28 mouse cellular contexts compared by ENCODE assay signal in the genomic region with DNA sequence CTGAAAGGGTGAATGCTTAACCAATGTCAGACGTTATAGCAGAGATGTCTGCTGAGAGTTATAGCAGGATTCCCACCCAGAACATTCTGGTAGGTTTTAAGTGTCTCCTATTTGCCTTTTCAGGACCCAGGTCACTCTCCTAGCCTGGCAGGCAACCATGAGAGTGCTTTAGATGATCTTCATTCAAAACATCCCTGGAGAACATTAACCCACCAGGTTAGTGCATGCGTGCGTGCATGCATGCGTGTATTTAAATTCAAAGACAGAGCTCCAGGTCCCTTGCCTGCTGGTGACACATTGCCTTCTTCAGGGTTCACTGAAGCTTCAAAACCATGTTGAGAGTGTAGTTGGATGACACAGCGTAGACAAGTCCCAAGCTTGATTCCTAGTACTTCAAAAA. TPM values are rescaled to one million over a fixed set of nuclear protein-coding genes. Genes with fewer than 3 reads are reported as not detected.
DNase-seq lines count a peak whose midpoint lies in the region; ATAC-seq and TF ChIP-seq lines count a peak whose summit lies in the region.
"Had no signal": no experiment of that assay in that cellular context is flagged by ENCODE, and none has a peak within 500 bp of the region (broad histone marks: within the 10 kb centered on the region; RNA-seq: fewer than 3 reads in every experiment).

No protein-coding gene starts in this region.

- no peak overlapping the region for H3K4me2 ChIP-seq in kidney, embryonic 15.5 days
- H3K4me2 ChIP-seq in CH12.LX (ENCODE audit: insufficient read depth, low read depth, poor library complexity, severe bottlenecking): peak overlapping the region; percentile 57
- H3K4me2 ChIP-seq: embryonic facial prominence, embryonic 13.5 days; forebrain, embryonic 12.5 days; heart, embryonic 11.5 days; hindbrain, embryonic 14.5 days had no signal

- no peak for TF ChIP-seq RAD21 in CH12.LX (IDR thresholded peaks at IDR 0.05; ENCODE audit: low read depth, low read length)

- no peaks in the 10 kb centered on the region for H3K27me3 ChIP-seq in kidney, embryonic 15.5 days
- no peaks in the 10 kb centered on the region for H3K27me3 ChIP-seq in CH12.LX (replicated peaks)
- H3K27me3 ChIP-seq: embryonic facial prominence, embryonic 13.5 days; forebrain, embryonic 12.5 days had no signal

- no peak for TF ChIP-seq POLR2A in CH12.LX (IDR thresholded peaks at IDR 0.05; ENCODE audit: low read depth, low read length)

- H3K4me1 ChIP-seq in kidney, embryonic 15.5 days: no peaks in the 10 kb centered on the region
- peaks cover 3 to 8% of the 10 kb centered on the region in 2 experiments; a peak in 3 of 4 replicates for H3K4me1 ChIP-seq in CH12.LX (ENCODE audit: control insufficient read depth in 1 of 2, insufficient read depth in 2 of 2)
- H3K4me1 ChIP-seq: embryonic facial prominence, embryonic 10.5 days; embryonic facial prominence, embryonic 13.5 days; forebrain, embryonic 12.5 days had no signal

- no peaks in the 10 kb centered on the region for H3K79me2 ChIP-seq in CH12.LX (replicated peaks; ENCODE audit: control insufficient read depth, extremely low read depth, insufficient read depth, poor library complexity, severe bottlenecking)

- no peak overlapping the region for H3K9ac ChIP-seq in kidney, embryonic 15.5 days
- H3K9ac ChIP-seq in CH12.LX (ENCODE audit: insufficient read depth, low read depth): peak overlapping the region; percentile 6; the same call in 1 of the 2 replicates
- H3K9ac ChIP-seq: embryonic facial prominence, embryonic 13.5 days; forebrain, embryonic 12.5 days; hindbrain, embryonic 14.5 days had no signal

- in situ Hi-C loops in CH12.LX (cut with MboI; ENCODE audit: low pct_ligation_motif_present, low pct_unique_long_range_greater_than_20kb, low sequenced_read_pairs): no loop called here

- no peak for TF ChIP-seq CTCF in CH12.LX (conservative IDR thresholded peaks at IDR 0.05 in 1 of 2, IDR thresholded peaks at IDR 0.05 in 1 of 2; ENCODE audit: low read depth in 2 of 2, low read length in 2 of 2)

- WGBS in kidney, embryonic 15.5 days: 78% methylated on average over 5 of the region's 5 CpGs

- no peak overlapping the region for H3K4me3 ChIP-seq in kidney, embryonic 15.5 days (replicated peaks)
- no peak overlapping the region for H3K4me3 ChIP-seq in CH12.LX (replicated peaks in 1 of 3; ENCODE audit: low read depth in 2 of 3, low read length in 2 of 3, poor library complexity in 1 of 3)
- H3K4me3 ChIP-seq: embryonic facial prominence, embryonic 10.5 days; embryonic facial prominence, embryonic 13.5 days; erythroblast, embryonic 14.5 days; forebrain, embryonic 12.5 days had no signal

- dilution Hi-C loops in CH12.LX (cut with MboI; ENCODE audit: extremely low pct_ligation_motif_present, extremely low pct_unique_long_range_greater_than_20kb, low sequenced_read_pairs): no loop called here

- no peaks in the 10 kb centered on the region for H3K9me3 ChIP-seq in kidney, embryonic 15.5 days (replicated peaks)
- H3K9me3 ChIP-seq in CH12.LX (replicated peaks; ENCODE audit: low read length): no peaks in the 10 kb centered on the region
- H3K9me3 ChIP-seq: embryonic facial prominence, embryonic 10.5 days; embryonic facial prominence, embryonic 13.5 days; forebrain, embryonic 12.5 days had no signal

- H3K27ac ChIP-seq in kidney, embryonic 15.5 days: no peak overlapping the region
- no peak overlapping the region for H3K27ac ChIP-seq in CH12.LX (ENCODE audit: insufficient read depth, low read depth)
- H3K27ac ChIP-seq: embryonic facial prominence, embryonic 10.5 days; embryonic facial prominence, embryonic 13.5 days; forebrain, embryonic 12.5 days; hindbrain, embryonic 14.5 days; hindbrain, postnatal 0 days had no signal

- H3K36me3 ChIP-seq in kidney, embryonic 15.5 days: no peaks in the 10 kb centered on the region
- no peaks in the 10 kb centered on the region for H3K36me3 ChIP-seq in CH12.LX (replicated peaks in 1 of 2; ENCODE audit: control insufficient read depth in 1 of 2, insufficient read depth in 1 of 2, low read length in 1 of 2)
- H3K36me3 ChIP-seq: embryonic facial prominence, embryonic 10.5 days; embryonic facial prominence, embryonic 13.5 days; forebrain, embryonic 12.5 days had no signal

- no peak for TF ChIP-seq EP300 in CH12.LX (IDR thresholded peaks at IDR 0.05; ENCODE audit: low read length)

- peak; percentile 88 for DNase-seq in heart, adult 11 months
- no peak for DNase-seq in heart, postnatal 10 days
- DNase-seq in kidney, adult 18-20 months: peak; percentile 9
- peak; percentile 8 for DNase-seq in CH12.LX (ENCODE audit: extremely low read depth)
- DNase-seq in kidney, postnatal 14 days: peak; percentile 12
- DNase-seq in urinary bladder, postnatal 4 days (ENCODE audit: low spot score in 2 of 2): no peak
- DNase-seq: adrenal gland, adult 2 months; adrenal gland, postnatal 14 days; B cell, adult 2 months; cerebellum, adult 11-12 months; cerebellum, adult 8-10 months; cerebellum, postnatal 10 days; cerebellum, postnatal 36 days; embryo, embryonic 11 days; gastrocnemius, postnatal 25 days; heart, postnatal 4 days had no signal

- ATAC-seq in kidney, embryonic 15.5 days (replicated peaks; ENCODE audit: low FRiP score): no peak
- ATAC-seq: forebrain, embryonic 16.5 days; hindbrain, postnatal 0 days; inflammation-experienced regulatory T-cells, adult 6 months had no signal

- intact Hi-C loops in heart, postnatal 10 days (cut with DNase I): no loop called here

TF ChIP-seq in CH12.LX, 34 proteins besides CTCF, POLR2A, EP300 and RAD21:
- TF ChIP-seq MAX (IDR thresholded peaks at IDR 0.05; ENCODE audit: low read length) (no peak), CHD2 (IDR thresholded peaks at IDR 0.05; ENCODE audit: low read length) (no peak), SMC3 (IDR thresholded peaks at IDR 0.05; ENCODE audit: low read depth, low read length) (no peak), BHLHE40 (IDR thresholded peaks at IDR 0.05; ENCODE audit: low read depth, low read length) (no peak), MYC (IDR thresholded peaks at IDR 0.05; ENCODE audit: low read depth, low read length) (no peak), ZC3H11A (IDR thresholded peaks at IDR 0.05; ENCODE audit: low read depth, low read length) (no peak), NELFE (IDR thresholded peaks at IDR 0.05; ENCODE audit: low read depth, low read length) (no peak), KAT2A (IDR thresholded peaks at IDR 0.05; ENCODE audit: insufficient replicate concordance, low read length) (no peak), NRF1 (IDR thresholded peaks at IDR 0.05; ENCODE audit: low read depth, low read length) (no peak), HCFC1 (IDR thresholded peaks at IDR 0.05; ENCODE audit: low read depth, low read length) (no peak), JUND (conservative IDR thresholded peaks at IDR 0.05; ENCODE audit: low read depth, low read length) (no peak), MAZ (IDR thresholded peaks at IDR 0.05; ENCODE audit: low read depth, low read length) (no peak), MAFK (IDR thresholded peaks at IDR 0.05; ENCODE audit: insufficient replicate concordance, low read length) (no peak), ETS1 (conservative IDR thresholded peaks at IDR 0.05; ENCODE audit: low read depth, low read length) (no peak), USF2 (conservative IDR thresholded peaks at IDR 0.05; ENCODE audit: low read depth, low read length) (no peak), TBP (conservative IDR thresholded peaks at IDR 0.05; ENCODE audit: low read depth, low read length) (no peak), USF1 (IDR thresholded peaks at IDR 0.05; ENCODE audit: low read depth, low read length) (no peak), POLR2AphosphoS2 (IDR thresholded peaks at IDR 0.05; ENCODE audit: low read depth, low read length) (no peak), SIN3A (IDR thresholded peaks at IDR 0.05; ENCODE audit: low read length) (no peak), UBTF (IDR thresholded peaks at IDR 0.05; ENCODE audit: low read depth, low read length) (no peak)

RNA-seq across cellular contexts. Expression of gene Aox1, which starts 35.4 kb away (rescaled TPM):
- total RNA-seq in heart, postnatal 10 days (2021): 1 to 10 TPM; 2.7 to 2.9 TPM
- polyA plus RNA-seq in kidney, embryonic 15.5 days (2015; fragmentation: Nextera tagmentation; extraction: Ambion mirVana): 0.30 and 0.32 TPM in 2 replicates
- total RNA-seq in CH12.LX (2012; rRNA removed) (0.04 TPM in 1 of 2 replicates, not detected in the other), CH12.LX (2014; rRNA removed) (0.15 and 0.18 TPM in 2 replicates)
- polyA plus RNA-seq in CH12.LX (2012; ENCODE audit: insufficient read length, low read depth): 0.40 TPM in 2 replicates
- polyA plus RNA-seq: erythroblast, embryonic 14.5 days; inflammation-experienced regulatory T-cells, adult 6 months had no signal

RNA-seq across cellular contexts. Expression of gene Kctd18, which starts 46.4 kb away (rescaled TPM):
- 1 to 10 TPM; 8.8 to 8.9 TPM for total RNA-seq in heart, postnatal 10 days (2021)
- polyA plus RNA-seq in kidney, embryonic 15.5 days (2015; fragmentation: Nextera tagmentation; extraction: Ambion mirVana): 15.8 and 16.6 TPM in 2 replicates
- 10.5 and 12.8 TPM in 2 replicates for total RNA-seq in CH12.LX (2012; rRNA removed)
- total RNA-seq in CH12.LX (2014; rRNA removed): 19.8 and 22.3 TPM in 2 replicates
- 14.8 and 18.5 TPM in 2 replicates for polyA plus RNA-seq in CH12.LX (2012; ENCODE audit: insufficient read length, low read depth)

RNA-seq across cellular contexts. Expression of gene Aox3, which starts 47.8 kb away (rescaled TPM):
- total RNA-seq in heart, postnatal 10 days (2021): under 1 TPM; 0.22 to 0.47 TPM
- 4.4 and 5.2 TPM in 2 replicates for polyA plus RNA-seq in kidney, embryonic 15.5 days (2015; fragmentation: Nextera tagmentation; extraction: Ambion mirVana)
- total RNA-seq in CH12.LX (2012; rRNA removed) (0.08 TPM in 2 replicates), CH12.LX (2014; rRNA removed) (0.08 and 0.43 TPM in 2 replicates)
- polyA plus RNA-seq in CH12.LX (2012; ENCODE audit: insufficient read length, low read depth): 0.14 and 0.20 TPM in 2 replicates
- total RNA-seq: MEL had no signal
- polyA plus RNA-seq: erythroblast, embryonic 14.5 days; heart, embryonic 11.5 days; hindbrain, embryonic 11.5 days; inflammation-experienced regulatory T-cells, adult 6 months had no signal

Comparison
In these comparisons a context has a peak if more than half of its experiments do, and no peak if none do; other contexts are left out.
1. DNase-seq: peak in heart, adult 11 months (single experiment), kidney, adult 18-20 months (single experiment), CH12.LX (single experiment) and kidney, postnatal 14 days (single experiment); none in heart, postnatal 10 days (0 of 2) and urinary bladder, postnatal 4 days (0 of 2).